ENCODE assay signal across 9 mouse cellular contexts in genomic region chr4:64533019-64533418, GRCm38 (mm10).
DNase-seq lines count a peak whose midpoint lies in the region; ATAC-seq lines count a peak whose summit lies in the region.
"Had no signal": no experiment of that assay in that cellular context is flagged by ENCODE, and none has a peak within 500 bp of the region (broad histone marks: within the 10 kb centered on the region; RNA-seq: fewer than 3 reads in every experiment).

No protein-coding gene starts in this region.

- no peak overlapping the region for H3K4me3 ChIP-seq in embryonic facial prominence, embryonic 11.5 days (ENCODE audit: low read depth, low read length)
- no peak overlapping the region for H3K4me3 ChIP-seq in embryonic facial prominence, embryonic 10.5 days
- H3K4me3 ChIP-seq: midbrain, embryonic 12.5 days had no signal

- H3K36me3 ChIP-seq in embryonic facial prominence, embryonic 11.5 days (replicated peaks; ENCODE audit: control insufficient read depth, insufficient read depth, low read depth, low read length): no peaks in the 10 kb centered on the region
- H3K36me3 ChIP-seq in embryonic facial prominence, embryonic 10.5 days (replicated peaks): no peaks in the 10 kb centered on the region
- H3K36me3 ChIP-seq: midbrain, embryonic 12.5 days had no signal

- no peaks in the 10 kb centered on the region for H3K9me3 ChIP-seq in embryonic facial prominence, embryonic 11.5 days (replicated peaks; ENCODE audit: control insufficient read depth, low read length)
- H3K9me3 ChIP-seq in embryonic facial prominence, embryonic 10.5 days: no peaks in the 10 kb centered on the region
- H3K9me3 ChIP-seq: midbrain, embryonic 12.5 days had no signal

- no peaks in the 10 kb centered on the region for H3K4me1 ChIP-seq in embryonic facial prominence, embryonic 11.5 days (ENCODE audit: control insufficient read depth, insufficient read depth, low read length)
- no peaks in the 10 kb centered on the region for H3K4me1 ChIP-seq in embryonic facial prominence, embryonic 10.5 days
- H3K4me1 ChIP-seq: midbrain, embryonic 12.5 days had no signal

- H3K4me2 ChIP-seq in embryonic facial prominence, embryonic 11.5 days (ENCODE audit: low read depth, low read length): no peak overlapping the region
- H3K4me2 ChIP-seq: midbrain, embryonic 12.5 days had no signal

- DNase-seq in embryonic facial prominence, embryonic 11.5 days (ENCODE audit: low spot score): peak; percentile 29
- DNase-seq in embryonic facial prominence, embryonic 10.5 days (ENCODE audit: low spot score): no peak
- peak; percentile 27 to 55 for DNase-seq in layer of hippocampus, postnatal 10 days (ENCODE audit: low spot score in 2 of 2)
- no peak for DNase-seq in layer of hippocampus, postnatal 36 days
- peak; percentile 64 for DNase-seq in brain, adult 2 months (ENCODE audit: low read depth, low spot score)
- DNase-seq in kidney, postnatal 4 days: peak; percentile 49 to 60
- DNase-seq in adrenal gland, adult 18-20 months (ENCODE audit: low spot score in 2 of 2): no peak
- no peak for DNase-seq in urinary bladder, postnatal 25 days (ENCODE audit: low spot score)

- ATAC-seq in embryonic facial prominence, embryonic 11.5 days (replicated peaks; ENCODE audit: insufficient number of reproducible peaks, low FRiP score, low TSS enrichment, low read depth): no peak

- WGBS in embryonic facial prominence, embryonic 11.5 days: 36% methylated on average over 3 of the region's 3 CpGs
- 44% methylated on average over 3 of the region's 3 CpGs for WGBS in embryonic facial prominence, embryonic 10.5 days

- H3K27ac ChIP-seq in embryonic facial prominence, embryonic 11.5 days (replicated peaks; ENCODE audit: low read depth, low read length): no peak overlapping the region
- H3K27ac ChIP-seq in embryonic facial prominence, embryonic 10.5 days (replicated peaks): no peak overlapping the region
- H3K27ac ChIP-seq: midbrain, embryonic 12.5 days had no signal

- H3K27me3 ChIP-seq in embryonic facial prominence, embryonic 11.5 days (ENCODE audit: control insufficient read depth, insufficient read depth, low read length): no peaks in the 10 kb centered on the region
- no peaks in the 10 kb centered on the region for H3K27me3 ChIP-seq in embryonic facial prominence, embryonic 10.5 days (replicated peaks; ENCODE audit: low read depth, poor library complexity, severe bottlenecking)
- H3K27me3 ChIP-seq: midbrain, embryonic 12.5 days had no signal

- H3K9ac ChIP-seq in embryonic facial prominence, embryonic 11.5 days (replicated peaks; ENCODE audit: low read length): no peak overlapping the region
- H3K9ac ChIP-seq: midbrain, embryonic 12.5 days had no signal

Comparison
In these comparisons a context has a peak if more than half of its experiments do, and no peak if none do; other contexts are left out.
1. DNase-seq: peak in embryonic facial prominence, embryonic 11.5 days (single experiment), layer of hippocampus, postnatal 10 days (2 of 2), brain, adult 2 months (single experiment) and kidney, postnatal 4 days (2 of 2); none in embryonic facial prominence, embryonic 10.5 days (single experiment), layer of hippocampus, postnatal 36 days (0 of 2), adrenal gland, adult 18-20 months (0 of 2) and urinary bladder, postnatal 25 days (single experiment).